Mouse (Mus musculus): ENCODE measurements around the gene Idh2. TPM values are rescaled to one million over a fixed set of nuclear protein-coding genes. Genes with fewer than 3 reads are reported as not detected.

The Idh2 gene
- total RNA-seq, 1 experiment: 108 TPM

DNA sequence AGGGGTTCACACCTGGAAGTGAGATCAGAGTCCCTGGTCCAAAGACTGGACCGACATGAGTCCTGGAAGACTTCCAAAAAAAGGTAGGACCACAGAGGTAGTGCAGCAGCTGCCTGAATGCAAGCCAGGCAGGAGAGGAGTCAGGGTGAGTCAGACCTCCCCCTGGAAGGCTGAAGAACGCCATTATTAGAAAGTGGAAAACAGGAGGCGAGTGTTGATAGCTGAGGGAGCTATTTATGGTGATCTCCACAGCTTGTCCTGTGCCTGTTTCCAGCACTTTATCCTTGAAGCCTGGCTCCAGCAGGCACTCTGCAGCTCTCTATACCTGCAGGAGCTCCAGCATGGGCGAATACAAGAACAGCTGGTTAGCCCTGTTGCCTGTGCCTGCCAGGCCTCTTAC, 4.0 kb upstream of the Idh2 start:
- Histone ChIP-seq H3K36me3 (ENCODE audit: control insufficient read depth, insufficient read depth, low read length, poor library complexity, severe bottlenecking) (no peaks in the 10 kb centered on the region), H3K9me3 (ENCODE audit: control insufficient read depth, insufficient read depth, low read depth, low read length) (no peaks in the 10 kb centered on the region), H3K4me1 (ENCODE audit: control insufficient read depth in 2 of 2, insufficient read depth in 2 of 2, low read length in 2 of 2, poor library complexity in 1 of 2) (peaks cover 6 to 8% of the 10 kb centered on the region in 2 experiments; a peak in 3 of 4 replicates), H3K27ac (ENCODE audit: insufficient read depth, low read depth, low read length, poor library complexity, severe bottlenecking) (no peak overlapping the region), H3K9ac (ENCODE audit: insufficient read depth, low read depth, low read length, poor library complexity, severe bottlenecking) (no peak overlapping the region), H3K4me3 (ENCODE audit: insufficient read depth in 1 of 2, low read depth in 1 of 2, low read length in 2 of 2, poor library complexity in 1 of 2, severe bottlenecking in 1 of 2) (no peak overlapping the region)
- in situ Hi-C loops (cut with MboI; ENCODE audit: low sequenced_read_pairs in 2 of 2, unreplicated experiment in 2 of 2): no loop called here
- no peak for TF ChIP-seq ZNF384 (IDR thresholded peaks at IDR 0.05; ENCODE audit: low read depth, low read length)
- TF ChIP-seq MAFK (IDR thresholded peaks at IDR 0.05; ENCODE audit: insufficient read depth, low read depth, low read length): no peak
- no peak for TF ChIP-seq HCFC1 (IDR thresholded peaks at IDR 0.05; ENCODE audit: borderline replicate concordance, insufficient read depth, low read length)
- TF ChIP-seq ZC3H11A (IDR thresholded peaks at IDR 0.05; ENCODE audit: borderline replicate concordance, low read depth, low read length): no peak
- TF ChIP-seq CHD2 (IDR thresholded peaks at IDR 0.05; ENCODE audit: low read depth, low read length): no peak
- DNase-seq (ENCODE audit: low read depth, low spot score): no peak

- in situ Hi-C loops (cut with MboI; ENCODE audit: low sequenced_read_pairs in 2 of 2, unreplicated experiment in 2 of 2): no loop called here
- H3K27ac ChIP-seq (ENCODE audit: insufficient read depth, low read depth, low read length, poor library complexity, severe bottlenecking): no peak overlapping the region
These were observed 966 bp upstream of the Idh2 start for GRCm38 (mm10) chr7:80116158-80116557.

GRCm38 (mm10) chr7:80114451-80115223, 555 bp downstream of the Idh2 start:
- Histone ChIP-seq H3K9ac (ENCODE audit: insufficient read depth, low read depth, low read length, poor library complexity, severe bottlenecking) (peak overlapping the region; percentile 78), H3K4me1 (ENCODE audit: control insufficient read depth in 2 of 2, insufficient read depth in 2 of 2, low read length in 2 of 2, poor library complexity in 1 of 2) (peaks cover 15 to 19% of the 10 kb centered on the region in 2 experiments), H3K36me3 (ENCODE audit: control insufficient read depth, insufficient read depth, low read length, poor library complexity, severe bottlenecking) (peaks cover 2% of the 10 kb centered on the region; the same call in 1 of the 2 replicates), H3K4me3 (ENCODE audit: insufficient read depth in 1 of 2, low read depth in 1 of 2, low read length in 2 of 2, poor library complexity in 1 of 2, severe bottlenecking in 1 of 2) (peak overlapping the region; percentile 86 to 99), H3K27ac (ENCODE audit: insufficient read depth, low read depth, low read length, poor library complexity, severe bottlenecking) (no peak overlapping the region), H3K9me3 (ENCODE audit: control insufficient read depth, insufficient read depth, low read depth, low read length) (no peaks in the 10 kb centered on the region)
- DNase-seq (ENCODE audit: low read depth, low spot score): no peak
- TF ChIP-seq MAFK (IDR thresholded peaks at IDR 0.05; ENCODE audit: insufficient read depth, low read depth, low read length) (peak; percentile 81), CHD2 (IDR thresholded peaks at IDR 0.05; ENCODE audit: low read depth, low read length) (no peak), ZC3H11A (IDR thresholded peaks at IDR 0.05; ENCODE audit: borderline replicate concordance, low read depth, low read length) (no peak)
- in situ Hi-C loops (cut with MboI; ENCODE audit: low sequenced_read_pairs in 2 of 2, unreplicated experiment in 2 of 2): no loop called here

More at GRCm38 (mm10) chr7:80116158-80116557, 966 bp upstream of the Idh2 start:
- Histone ChIP-seq H3K9me3 (ENCODE audit: control insufficient read depth, insufficient read depth, low read depth, low read length) (no peaks in the 10 kb centered on the region), H3K4me1 (ENCODE audit: control insufficient read depth in 2 of 2, insufficient read depth in 2 of 2, low read length in 2 of 2, poor library complexity in 1 of 2) (peaks cover 8 to 15% of the 10 kb centered on the region in 2 experiments), H3K9ac (ENCODE audit: insufficient read depth, low read depth, low read length, poor library complexity, severe bottlenecking) (no peak overlapping the region), H3K36me3 (ENCODE audit: control insufficient read depth, insufficient read depth, low read length, poor library complexity, severe bottlenecking) (no peaks in the 10 kb centered on the region), H3K4me3 (ENCODE audit: insufficient read depth in 1 of 2, low read depth in 1 of 2, low read length in 2 of 2, poor library complexity in 1 of 2, severe bottlenecking in 1 of 2) (no peak overlapping the region)
- TF ChIP-seq MAFK (IDR thresholded peaks at IDR 0.05; ENCODE audit: insufficient read depth, low read depth, low read length) (no peak), ZNF384 (IDR thresholded peaks at IDR 0.05; ENCODE audit: low read depth, low read length) (no peak), CHD2 (IDR thresholded peaks at IDR 0.05; ENCODE audit: low read depth, low read length) (no peak), HCFC1 (IDR thresholded peaks at IDR 0.05; ENCODE audit: borderline replicate concordance, insufficient read depth, low read length) (no peak), ZC3H11A (IDR thresholded peaks at IDR 0.05; ENCODE audit: borderline replicate concordance, low read depth, low read length) (no peak)
- no peak for DNase-seq (ENCODE audit: low read depth, low spot score)

GRCm38 (mm10) chr7:80113989-80114388, 1.2 kb downstream of the Idh2 start:
- no peak for TF ChIP-seq HCFC1 (IDR thresholded peaks at IDR 0.05; ENCODE audit: borderline replicate concordance, insufficient read depth, low read length)
- no peak for TF ChIP-seq ZNF384 (IDR thresholded peaks at IDR 0.05; ENCODE audit: low read depth, low read length)
- no peak for TF ChIP-seq MAFK (IDR thresholded peaks at IDR 0.05; ENCODE audit: insufficient read depth, low read depth, low read length)
- TF ChIP-seq ZC3H11A (IDR thresholded peaks at IDR 0.05; ENCODE audit: borderline replicate concordance, low read depth, low read length): no peak
- TF ChIP-seq CHD2 (IDR thresholded peaks at IDR 0.05; ENCODE audit: low read depth, low read length): no peak
- Histone ChIP-seq H3K27ac (ENCODE audit: insufficient read depth, low read depth, low read length, poor library complexity, severe bottlenecking) (no peak overlapping the region), H3K9me3 (ENCODE audit: control insufficient read depth, insufficient read depth, low read depth, low read length) (no peaks in the 10 kb centered on the region), H3K4me3 (ENCODE audit: insufficient read depth in 1 of 2, low read depth in 1 of 2, low read length in 2 of 2, poor library complexity in 1 of 2, severe bottlenecking in 1 of 2) (peak overlapping the region; percentile 86 to 99), H3K9ac (ENCODE audit: insufficient read depth, low read depth, low read length, poor library complexity, severe bottlenecking) (peak overlapping the region; percentile 78), H3K36me3 (ENCODE audit: control insufficient read depth, insufficient read depth, low read length, poor library complexity, severe bottlenecking) (peaks cover 3% of the 10 kb centered on the region; the same call in 1 of the 2 replicates), H3K4me1 (ENCODE audit: control insufficient read depth in 2 of 2, insufficient read depth in 2 of 2, low read length in 2 of 2, poor library complexity in 1 of 2) (peaks cover 15 to 18% of the 10 kb centered on the region in 2 experiments)
- DNase-seq (ENCODE audit: low read depth, low spot score): no peak
- in situ Hi-C loops (cut with MboI; ENCODE audit: low sequenced_read_pairs in 2 of 2, unreplicated experiment in 2 of 2): no loop called here
